ENCODE assay signal across 27 mouse cellular contexts in genomic region chr4:137294951-137295350, GRCm38 (mm10). TPM values are rescaled to one million over a fixed set of nuclear protein-coding genes. Genes with fewer than 3 reads are reported as not detected.
DNase-seq lines count a peak whose midpoint lies in the region; ATAC-seq and TF ChIP-seq lines count a peak whose summit lies in the region.
"Had no signal": no experiment of that assay in that cellular context is flagged by ENCODE, and none has a peak within 500 bp of the region (broad histone marks: within the 10 kb centered on the region; RNA-seq: fewer than 3 reads in every experiment).

No protein-coding gene starts in this region.

- ATAC-seq in neutrophil, adult 5-6 weeks (ENCODE audit: extremely low read depth, insufficient number of reproducible peaks, low FRiP score, poor library complexity, severe bottlenecking) = 0 out of 2 replicates have a peak, but pooled peaks have one; percentile 6
- ATAC-seq: forebrain, embryonic 13.5 days; intestine, postnatal 0 days had no signal

- 0 out of 2 replicates have a peak, but pooled peaks have one; percentile 6 for TF ChIP-seq CTCF in layer of hippocampus, adult 2 months (conservative IDR thresholded peaks at IDR 0.05)

- H3K4me3 ChIP-seq in layer of hippocampus, adult 2 months = no peak overlapping the region
- H3K4me3 ChIP-seq: embryonic facial prominence, embryonic 13.5 days; forebrain, embryonic 13.5 days; heart, embryonic 12.5 days; liver, embryonic 15.5 days; lung, embryonic 15.5 days; neural tube, embryonic 15.5 days; stomach, embryonic 15.5 days had no signal

- H3K27ac ChIP-seq in layer of hippocampus, adult 2 months = peak overlapping the region; percentile 62
- H3K27ac ChIP-seq: embryonic facial prominence, embryonic 13.5 days; forebrain, embryonic 13.5 days; liver, embryonic 15.5 days; lung, embryonic 15.5 days; macrophage; neural tube, embryonic 15.5 days; stomach, embryonic 15.5 days had no signal

- intact Hi-C loops in heart, postnatal 25 days (cut with DNase I) = no loop called here

- DNase-seq in layer of hippocampus, adult 2 months (ENCODE audit: low spot score in 2 of 2) = no peak
- DNase-seq in layer of hippocampus, adult 11-12 months (ENCODE audit: low spot score) = no peak
- DNase-seq in right cerebral cortex, adult 18-20 months = peak; percentile 69
- DNase-seq in right cerebral cortex, postnatal 4 days = no peak
- no peak for DNase-seq in heart, postnatal 25 days (ENCODE audit: low spot score)
- no peak for DNase-seq in gastrocnemius, adult 8-10 months (ENCODE audit: low spot score in 2 of 2)
- DNase-seq: adrenal gland, adult 2 months; B cell, adult 2 months; cerebellum, adult 8-10 months; gastrocnemius, postnatal 25 days; heart, adult 18-20 months; heart, postnatal 10 days; kidney, postnatal 25 days; liver; thymus, adult 18-20 months; thymus, postnatal 36 days had no signal

RNA-seq across cellular contexts. Expression of gene Wnt4, which starts 17.7 kb away (rescaled TPM):
- 1 to 10 TPM; 5.2 to 6.6 TPM for total RNA-seq in layer of hippocampus, adult 2 months (2021)
- not detected in 2 replicates for total RNA-seq in neutrophil, adult 5-6 weeks (2017)
- under 1 TPM; 0.22 to 0.26 TPM for total RNA-seq in heart, postnatal 25 days (2021)
- total RNA-seq in gastrocnemius, adult 8-10 months (2022) = 10 to 100 TPM; 12.3 to 17.7 (median 14.3) TPM
- total RNA-seq: CH12.LX had no signal
